In genomic region chr6:135267221-135267620, GRCm38 (mm10) we compare ENCODE assay signal across 21 mouse cellular contexts. TPM values are rescaled to one million over a fixed set of nuclear protein-coding genes. Genes with fewer than 3 reads are reported as not detected.
"Had no signal": no experiment of that assay in that cellular context is flagged by ENCODE, and none has a peak within 500 bp of the region (broad histone marks: within the 10 kb centered on the region; RNA-seq: fewer than 3 reads in every experiment).

No protein-coding gene starts in this region.

- H3K9ac ChIP-seq: limb, embryonic 12.5 days; liver, embryonic 13.5 days; liver, postnatal 0 days; lung, embryonic 15.5 days had no signal

- ATAC-seq: intestine, embryonic 16.5 days; liver, postnatal 0 days had no signal

- H3K4me1 ChIP-seq: liver, embryonic 13.5 days had no signal

- H3K9me3 ChIP-seq: liver, embryonic 13.5 days had no signal

- H3K4me3 ChIP-seq: limb, embryonic 12.5 days; liver, embryonic 13.5 days; lung, embryonic 15.5 days; midbrain, embryonic 10.5 days; myocyte had no signal

- H3K4me2 ChIP-seq: limb, embryonic 12.5 days; liver, embryonic 13.5 days; lung, embryonic 15.5 days had no signal

- DNase-seq: kidney, adult 8-10 months; kidney, postnatal 25 days; layer of hippocampus, adult 9-11 months; layer of hippocampus, postnatal 36 days; liver; liver, embryonic 13.5 days; liver, postnatal 0 days; lung, postnatal 14 days; midbrain, embryonic 14.5 days had no signal

- H3K36me3 ChIP-seq: limb, embryonic 12.5 days; liver, embryonic 13.5 days; lung, embryonic 15.5 days; midbrain, embryonic 10.5 days had no signal

- H3K27me3 ChIP-seq: limb, embryonic 12.5 days; liver, embryonic 13.5 days; lung, embryonic 15.5 days had no signal

- H3K27ac ChIP-seq: limb, embryonic 12.5 days; liver, embryonic 13.5 days; lung, embryonic 15.5 days; macrophage; midbrain, embryonic 10.5 days had no signal

RNA-seq across cellular contexts. Expression of gene Gsg1, which starts 13.1 kb away (rescaled TPM):
- total RNA-seq: layer of hippocampus, adult 18-20 months; left cerebral cortex, adult 8-10 months; left cerebral cortex, postnatal 36 days; neutrophil, adult 5-6 weeks had no signal

RNA-seq across cellular contexts. Expression of gene Pbp2, which starts 43.0 kb away (rescaled TPM):
- total RNA-seq: layer of hippocampus, adult 18-20 months; layer of hippocampus, postnatal 36 days had no signal
- polyA plus RNA-seq: limb, embryonic 12.5 days; liver, embryonic 13.5 days; liver, postnatal 0 days; macrophage; midbrain, embryonic 10.5 days; midbrain, embryonic 14.5 days; neural tube, embryonic 11.5 days; stomach, embryonic 14.5 days had no signal
